Mouse (Mus musculus) heart, embryonic 14.5 days (tissue): ENCODE results near the gene Slc18a2. TPM values are rescaled to one million over a fixed set of nuclear protein-coding genes. Genes with fewer than 3 reads are reported as not detected.
A peak's percentile ranks its signal among the peaks of the same experiment; 100 is the strongest.

Experiments
- ATAC-seq: fragments of 200-750 bp; cut with Nextera tagmentation; 2 replicates; pipeline ENCODE4 v1.8.0; 2017; ENCODE audit warnings: low read depth, moderate TSS enrichment; ENCODE audit not compliant: insufficient number of reproducible peaks, insufficient read depth, low FRiP score
- H3K27ac ChIP-seq, 2 experiments: fragments of 200-500 bp in 1 of 2; fragments of 300-500 bp in 1 of 2; sonication (generic) in 1 of 2; replicated peaks in 1 of 2; 2 replicates each; pipeline ENCODE4 v1.5.1; 2012 to 2014; ENCODE audit warnings: low read depth in 2 of 2, low read length in 2 of 2, control low read depth in 1 of 2, mild to moderate bottlenecking in 1 of 2, mixed read lengths in 1 of 2; ENCODE audit not compliant: control insufficient read depth in 1 of 2, insufficient read depth in 1 of 2
- H3K27me3 ChIP-seq: fragments of 300-500 bp; sonication (generic); 2 replicates; pipeline ENCODE4 v1.6.1; 2014; ENCODE audit warnings: mild to moderate bottlenecking, low read length, control low read depth; ENCODE audit not compliant: control insufficient read depth, insufficient read depth
- H3K36me3 ChIP-seq: fragments of 300-500 bp; sonication (generic); 2 replicates; pipeline ENCODE4 v1.6.1; 2014; ENCODE audit warnings: mild to moderate bottlenecking, control low read depth, low read length, mixed read lengths; ENCODE audit not compliant: control insufficient read depth, insufficient read depth
- H3K4me1 ChIP-seq, 2 experiments: fragments of 200-500 bp in 1 of 2; fragments of 300-500 bp in 1 of 2; sonication (generic) in 1 of 2; 2 replicates each; pipeline ENCODE4 v1.6.1; 2012 to 2014; ENCODE audit warnings: low read length in 2 of 2, control low read depth in 1 of 2, mixed read lengths in 1 of 2; ENCODE audit not compliant: control insufficient read depth in 2 of 2, insufficient read depth in 2 of 2
- H3K4me2 ChIP-seq: fragments of 300-500 bp; sonication (generic); 2 replicates; pipeline ENCODE4 v1.6.1; 2014; ENCODE audit warnings: mild to moderate bottlenecking, low read length
- H3K4me3 ChIP-seq, 2 experiments: fragments of 200-500 bp in 1 of 2; fragments of 300-500 bp in 1 of 2; sonication (generic) in 1 of 2; 2 replicates each; pipeline ENCODE4 v1.5.1; 2012 to 2014; ENCODE audit warnings: low read length in 2 of 2, mild to moderate bottlenecking in 2 of 2, control low read depth in 1 of 2, low read depth in 1 of 2, moderate library complexity in 1 of 2; ENCODE audit not compliant: control insufficient read depth in 1 of 2, insufficient read depth in 1 of 2
- H3K9ac ChIP-seq: fragments of 300-500 bp; sonication (generic); 2 replicates; pipeline ENCODE4 v1.6.1; 2014; ENCODE audit warnings: mild to moderate bottlenecking, low read length
- H3K9me3 ChIP-seq: fragments of 300-500 bp; sonication (generic); 2 replicates; pipeline ENCODE4 v1.6.1; 2016; ENCODE audit warnings: low read length, control low read depth; ENCODE audit not compliant: control insufficient read depth
- WGBS: fragments of 180-500 bp; shearing (Covaris S2); extraction: QIAGEN DNeasy Blood & Tissue Kit; methylation state at CpG from one replicate; pipeline ENCODE4 v1.1.7; 2014; 5-methylcytosine and 5-hydroxymethylcytosine counted together
- polyA plus RNA-seq: library from polyadenylated mRNA; unstranded; fragments of >200 nt; fragmentation: Nextera tagmentation; extraction: Ambion mirVana; gene quantifications from 2 replicates; pipeline ENCODE4 v1.2.1, GENCODE M21; 2014

Slc18a2 gene
- polyA plus RNA-seq, 1 experiment from 2014 or later: 13.2 TPM

- Histone ChIP-seq H3K4me2 (peak overlapping the region; percentile 99), H3K9ac (peak overlapping the region; percentile 95), H3K9me3 (no peaks in the 10 kb centered on the region), H3K4me1 (peaks cover 4 to 40% of the 10 kb centered on the region in 2 experiments; a peak in 3 of 4 replicates), H3K4me3 (peak overlapping the region; percentile 61 to 93), H3K27me3 (no peaks in the 10 kb centered on the region), H3K36me3 (no peaks in the 10 kb centered on the region), H3K27ac (peak overlapping the region in 1 of 2 experiments; percentile 92; a peak in 1 of 4 replicates)
- no peak for ATAC-seq
- under 1% methylated on average over 14 of the region's 14 CpGs for WGBS
Measured at GRCm38 (mm10) chr19:59344304-59344711, 83.6 kb downstream of the Slc18a2 start.

DNA sequence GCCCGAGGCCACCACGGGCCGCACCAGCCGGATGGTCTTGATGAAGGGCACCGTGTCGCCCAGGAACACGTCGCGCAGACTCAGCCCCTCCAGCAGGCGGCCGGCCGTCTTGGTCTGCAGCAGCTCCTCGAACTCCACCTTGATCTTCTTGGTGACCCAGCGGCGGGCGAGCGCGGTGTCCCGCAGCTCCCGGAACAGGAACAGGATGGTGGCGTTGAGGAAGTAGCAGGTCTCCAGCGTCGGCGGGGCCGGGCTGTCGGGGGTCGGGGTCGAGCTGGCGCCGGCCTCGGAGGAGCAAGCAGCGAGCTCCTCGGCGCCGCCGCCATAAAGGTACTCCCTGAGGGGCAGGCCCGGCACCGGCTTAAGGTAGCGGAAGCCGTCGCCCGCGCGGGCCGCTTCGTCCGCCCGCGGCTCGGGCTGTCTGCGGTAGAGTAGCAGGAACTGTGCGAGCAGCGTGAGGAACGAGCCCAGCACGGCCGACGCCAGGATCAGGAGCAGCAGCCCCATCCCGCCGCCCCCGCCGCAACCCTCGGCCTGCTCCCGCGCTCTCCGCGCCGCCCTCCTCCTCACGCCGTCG is 84.5 kb downstream of the Slc18a2 start:
- Histone ChIP-seq H3K9me3 (no peaks in the 10 kb centered on the region), H3K27me3 (0 out of 2 replicates have a peak, but pooled peaks cover under 1% of the 10 kb centered on the region), H3K27ac (peak overlapping the region; percentile 74 to 92), H3K4me3 (peak overlapping the region; percentile 61 to 93), H3K4me2 (peak overlapping the region; percentile 99), H3K4me1 (peaks cover 4 to 40% of the 10 kb centered on the region in 2 experiments; a peak in 3 of 4 replicates), H3K36me3 (no peaks in the 10 kb centered on the region), H3K9ac (peak overlapping the region; percentile 95)
- ATAC-seq: peak; percentile 34
- under 1% methylated on average over 42 of the region's 70 CpGs for WGBS

Other genes starting within 250 kb of the Slc18a2 start
- gene Shtn1, start 184.8 kb upstream of the Slc18a2 start, polyA plus RNA-seq: 0.86 and 1.0 TPM in 2 replicates
- gene Vax1, start 90.8 kb upstream of the Slc18a2 start, polyA plus RNA-seq: not detected in 2 replicates
- not detected in 2 replicates for gene Kcnk18, start 41.7 kb upstream of the Slc18a2 start, polyA plus RNA-seq
- 8.7 and 25.4 TPM in 2 replicates for gene Rps12-ps3, start 61.4 kb downstream of the Slc18a2 start, polyA plus RNA-seq
- gene Pdzd8, start 84.9 kb downstream of the Slc18a2 start, polyA plus RNA-seq: 11.7 and 12.6 TPM in 2 replicates
- gene Emx2, start 197.5 kb downstream of the Slc18a2 start, polyA plus RNA-seq: not detected in 2 replicates